8 mouse cellular contexts compared by ENCODE assay signal in the genomic region with DNA sequence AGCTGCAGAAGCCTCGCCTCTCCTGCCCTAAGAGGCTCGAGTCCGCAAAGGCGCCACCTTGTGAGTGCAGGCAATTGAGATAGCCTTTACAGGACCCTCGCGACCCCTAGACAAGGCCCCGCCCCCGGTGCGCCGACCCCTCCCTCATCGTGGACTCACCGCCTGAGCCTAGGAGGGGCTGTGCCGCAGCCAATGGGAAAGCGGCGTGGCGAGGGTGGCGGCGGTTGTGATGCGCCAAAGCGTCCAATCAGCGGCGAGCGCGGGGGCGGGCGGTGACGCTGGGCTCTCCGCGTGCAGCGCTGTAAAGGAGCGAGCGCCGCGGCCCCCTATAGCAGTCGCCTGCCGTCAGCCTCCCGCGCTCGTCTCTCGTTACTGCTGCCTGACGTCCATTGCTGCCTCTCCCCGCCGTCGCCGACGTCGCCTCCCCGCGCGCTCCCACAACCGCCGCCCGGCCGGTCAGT. TPM values are rescaled to one million over a fixed set of nuclear protein-coding genes. Genes with fewer than 3 reads are reported as not detected.
A peak's percentile ranks its signal among the peaks of the same experiment; 100 is the strongest.
DNase-seq lines count a peak whose midpoint lies in the region; ATAC-seq and TF ChIP-seq lines count a peak whose summit lies in the region.

A gene (plus strand): TSS at position 272 of the 461 bp plus-strand sequence.

- peak; percentile 97 for ATAC-seq in kidney, embryonic 15.5 days (replicated peaks; ENCODE audit: low FRiP score)
- ATAC-seq in monocyte, adult 5-6 weeks (replicated peaks; ENCODE audit: insufficient number of reproducible peaks, low FRiP score, low TSS enrichment, poor library complexity, severe bottlenecking), result peak; percentile 82

- no peaks in the 10 kb centered on the region for H3K36me3 ChIP-seq in heart, embryonic 10.5 days
- no peaks in the 10 kb centered on the region for H3K36me3 ChIP-seq in kidney, embryonic 15.5 days

- H3K27ac ChIP-seq in bone marrow macrophage, adult 2 months (ENCODE audit: insufficient read depth, low read depth, low read length), result peak within 1 kb of the TSS; percentile 74
- peak within 1 kb of the TSS; percentile 84 for H3K27ac ChIP-seq in embryonic fibroblast, embryonic 13.5 days (ENCODE audit: insufficient read depth, low read length)
- H3K27ac ChIP-seq in heart, embryonic 10.5 days, result peak within 1 kb of the TSS; percentile 98
- peak within 1 kb of the TSS; percentile 99 for H3K27ac ChIP-seq in kidney, embryonic 15.5 days

- peak within 1 kb of the TSS; percentile 82 for H3K4me3 ChIP-seq in bone marrow macrophage, adult 2 months (ENCODE audit: insufficient read depth, low read length)
- H3K4me3 ChIP-seq in embryonic fibroblast, embryonic 13.5 days (ENCODE audit: insufficient read depth, low read length), result peak within 1 kb of the TSS; percentile 77
- peak within 1 kb of the TSS; percentile 91 for H3K4me3 ChIP-seq in heart, embryonic 10.5 days
- H3K4me3 ChIP-seq in kidney, embryonic 15.5 days (replicated peaks), result peak within 1 kb of the TSS; percentile 88

- no peak for TF ChIP-seq CTCF in bone marrow macrophage, adult 2 months (IDR thresholded peaks at IDR 0.05; ENCODE audit: low read depth, low read length)
- no peak for TF ChIP-seq CTCF in embryonic fibroblast, embryonic 13.5 days (IDR thresholded peaks at IDR 0.05; ENCODE audit: borderline replicate concordance, insufficient read depth, low read length)

- peak within 1 kb of the TSS; percentile 87 for H3K4me2 ChIP-seq in kidney, embryonic 15.5 days

- H3K27me3 ChIP-seq in heart, embryonic 10.5 days (ENCODE audit: insufficient read depth, poor library complexity, severe bottlenecking), result no peaks in the 10 kb centered on the region
- no peaks in the 10 kb centered on the region for H3K27me3 ChIP-seq in kidney, embryonic 15.5 days

- peaks cover 37% of the 10 kb centered on the region for H3K4me1 ChIP-seq in bone marrow macrophage, adult 2 months (ENCODE audit: control insufficient read depth, insufficient read depth, low read length)
- peaks cover 7% of the 10 kb centered on the region; the same call in 1 of the 2 replicates for H3K4me1 ChIP-seq in embryonic fibroblast, embryonic 13.5 days (ENCODE audit: control insufficient read depth, insufficient read depth, low read length)
- peaks cover 28% of the 10 kb centered on the region for H3K4me1 ChIP-seq in heart, embryonic 10.5 days
- peaks cover 47% of the 10 kb centered on the region for H3K4me1 ChIP-seq in kidney, embryonic 15.5 days

- DNase-seq in A20 (ENCODE audit: low read depth, low spot score), result peak; percentile 98
- DNase-seq in heart, embryonic 10.5 days (ENCODE audit: low spot score), result peak; percentile 98
- peak; percentile 96 for DNase-seq in liver
- peak; percentile 94 to 98 for DNase-seq in spleen, postnatal 4 days (ENCODE audit: low spot score in 2 of 2)

- no peaks in the 10 kb centered on the region for H3K9me3 ChIP-seq in heart, embryonic 10.5 days
- H3K9me3 ChIP-seq in kidney, embryonic 15.5 days (replicated peaks), result no peaks in the 10 kb centered on the region

- H3K9ac ChIP-seq in kidney, embryonic 15.5 days, result peak within 1 kb of the TSS; percentile 91

- WGBS in heart, embryonic 10.5 days, result under 1% methylated on average over 42 of the region's 54 CpGs
- under 1% methylated on average over 54 of the region's 54 CpGs for WGBS in kidney, embryonic 15.5 days

- peak; percentile 83; the same call in 1 of the 2 replicates for TF ChIP-seq POLR2A in bone marrow macrophage, adult 2 months (IDR thresholded peaks at IDR 0.05; ENCODE audit: borderline replicate concordance, low read depth, low read length)
- peak; percentile 99 for TF ChIP-seq POLR2A in embryonic fibroblast, embryonic 13.5 days (IDR thresholded peaks at IDR 0.05; ENCODE audit: low read depth, low read length)

RNA-seq across cellular contexts. Expression of the gene that starts here (rescaled TPM):
- polyA plus RNA-seq in bone marrow macrophage, adult 2 months (2012; ENCODE audit: insufficient read depth, insufficient read length, missing spikeins), result 22.0 and 22.5 TPM in 2 replicates
- polyA plus RNA-seq in embryonic fibroblast, embryonic 13.5 days (2011; ENCODE audit: insufficient read length, low read depth, missing spikeins), result 48.4 and 65.0 TPM in 2 replicates
- 29.8 and 40.3 TPM in 2 replicates for polyA plus RNA-seq in heart, embryonic 10.5 days (2016; fragmentation: Nextera tagmentation; extraction: Ambion mirVana)
- polyA plus RNA-seq in kidney, embryonic 15.5 days (2015; fragmentation: Nextera tagmentation; extraction: Ambion mirVana), result 58.8 and 63.1 TPM in 2 replicates
- total RNA-seq in monocyte, adult 5-6 weeks (2017), result 34.8 to 59.4 TPM (median 42.0 TPM) in 3 replicates

Comparison
In these comparisons a context has a peak if more than half of its experiments do, and no peak if none do; other contexts are left out.
1. Peak in every context shown above with its lines: DNase-seq, ATAC-seq, H3K4me3 ChIP-seq and H3K27ac ChIP-seq.